In the genomic region with DNA sequence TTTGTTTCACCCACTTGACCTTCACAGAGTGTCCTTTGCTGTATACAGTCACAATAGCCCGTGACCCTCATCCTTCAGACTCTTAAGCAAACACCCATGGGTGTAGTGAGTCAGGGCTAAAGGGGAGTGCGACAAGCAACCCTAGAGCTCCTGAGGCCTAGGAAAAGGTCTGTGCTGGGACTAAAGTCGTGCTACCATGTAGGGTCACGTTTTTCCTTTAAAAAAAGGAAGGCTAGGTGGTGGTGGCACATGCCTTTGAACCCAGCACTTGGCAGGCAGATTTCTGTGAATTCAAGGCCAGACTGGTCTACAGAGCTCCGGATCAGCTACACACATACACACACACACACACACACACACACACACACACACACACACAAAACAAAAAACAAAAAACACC, we compare ENCODE assay signal across 9 mouse cellular contexts. TPM values are rescaled to one million over a fixed set of nuclear protein-coding genes. Genes with fewer than 3 reads are reported as not detected.
DNase-seq lines count a peak whose midpoint lies in the region; ATAC-seq and TF ChIP-seq lines count a peak whose summit lies in the region.
"Had no signal": no experiment of that assay in that cellular context is flagged by ENCODE, and none has a peak within 500 bp of the region (broad histone marks: within the 10 kb centered on the region; RNA-seq: fewer than 3 reads in every experiment).

No protein-coding gene starts in this region.

- peak overlapping the region; percentile 86 for H3K4me2 ChIP-seq in kidney, embryonic 15.5 days
- peak overlapping the region; percentile 83 for H3K4me2 ChIP-seq in hindbrain, embryonic 16.5 days (ENCODE audit: low read length)

- TF ChIP-seq CTCF in bone marrow, adult 2 months (IDR thresholded peaks at IDR 0.05; ENCODE audit: control insufficient read depth, insufficient read depth, low read length): no peak

- no peaks in the 10 kb centered on the region for H3K27me3 ChIP-seq in kidney, embryonic 15.5 days
- no peaks in the 10 kb centered on the region for H3K27me3 ChIP-seq in hindbrain, embryonic 16.5 days (replicated peaks; ENCODE audit: control insufficient read depth, insufficient read depth, low read length)

- ATAC-seq in kidney, embryonic 15.5 days (replicated peaks; ENCODE audit: low FRiP score): peak; percentile 3; the same call in 1 of the 2 replicates
- 0 out of 2 replicates have a peak, but pooled peaks have one; percentile 0 for ATAC-seq in hindbrain, embryonic 16.5 days

- peak overlapping the region; percentile 95 for H3K4me3 ChIP-seq in kidney, embryonic 15.5 days (replicated peaks)
- peak overlapping the region; percentile 68 for H3K4me3 ChIP-seq in bone marrow, adult 2 months (replicated peaks; ENCODE audit: control insufficient read depth, low read depth, low read length)
- peak overlapping the region; percentile 78 for H3K4me3 ChIP-seq in hindbrain, embryonic 16.5 days (ENCODE audit: low read length)

- WGBS in kidney, embryonic 15.5 days: 17% methylated on average over 5 of the region's 5 CpGs
- 30% methylated on average over 5 of the region's 5 CpGs for WGBS in bone marrow, adult 2 months
- WGBS in hindbrain, embryonic 16.5 days: 26% methylated on average over 5 of the region's 5 CpGs

- DNase-seq in kidney, postnatal 36 days: no peak
- peak; percentile 30 for DNase-seq in naive thymus-derived CD4-positive, alpha-beta T cell, adult 2 months (ENCODE audit: low read depth)
- no peak for DNase-seq in urinary bladder, postnatal 36 days (ENCODE audit: low spot score in 2 of 2)
- DNase-seq in spleen, postnatal 36 days (ENCODE audit: low spot score in 2 of 2): no peak
- DNase-seq in layer of hippocampus, postnatal 10 days (ENCODE audit: low spot score in 2 of 2): no peak
- DNase-seq: adrenal gland, postnatal 14 days had no signal

- H3K4me1 ChIP-seq in kidney, embryonic 15.5 days: peaks cover 23% of the 10 kb centered on the region
- H3K4me1 ChIP-seq in bone marrow, adult 2 months (ENCODE audit: control insufficient read depth, insufficient read depth, low read length): peaks cover 7% of the 10 kb centered on the region
- peaks cover 21% of the 10 kb centered on the region for H3K4me1 ChIP-seq in hindbrain, embryonic 16.5 days (ENCODE audit: control insufficient read depth, insufficient read depth, low read depth, low read length)

- TF ChIP-seq POLR2A in bone marrow, adult 2 months (IDR thresholded peaks at IDR 0.05; ENCODE audit: borderline replicate concordance, control insufficient read depth, low read depth, low read length): no peak

- H3K9ac ChIP-seq in kidney, embryonic 15.5 days: peak overlapping the region; percentile 83
- peak overlapping the region; percentile 80 for H3K9ac ChIP-seq in hindbrain, embryonic 16.5 days (ENCODE audit: low read depth, low read length)

- H3K9me3 ChIP-seq in kidney, embryonic 15.5 days (replicated peaks): no peaks in the 10 kb centered on the region
- no peaks in the 10 kb centered on the region for H3K9me3 ChIP-seq in hindbrain, embryonic 16.5 days (ENCODE audit: control insufficient read depth, low read length)

- peak overlapping the region; percentile 93 for H3K27ac ChIP-seq in kidney, embryonic 15.5 days
- H3K27ac ChIP-seq in bone marrow, adult 2 months (ENCODE audit: control insufficient read depth, insufficient read depth, low read depth, low read length, poor library complexity): peak overlapping the region; percentile 67; the same call in 1 of the 2 replicates
- H3K27ac ChIP-seq in hindbrain, embryonic 16.5 days (ENCODE audit: low read depth, low read length): peak overlapping the region; percentile 81; the same call in 1 of the 2 replicates

- 0 out of 2 replicates have a peak, but pooled peaks cover 4% of the 10 kb centered on the region for H3K36me3 ChIP-seq in kidney, embryonic 15.5 days
- no peaks in the 10 kb centered on the region for H3K36me3 ChIP-seq in hindbrain, embryonic 16.5 days (ENCODE audit: control insufficient read depth, insufficient read depth, low read length)

RNA-seq across cellular contexts. Expression of gene Myo9b, which starts 0.9 kb away (rescaled TPM):
- polyA plus RNA-seq in kidney, embryonic 15.5 days (2015; fragmentation: Nextera tagmentation; extraction: Ambion mirVana): 20.6 and 23.6 TPM in 2 replicates
- 30.4 and 64.6 TPM in 2 replicates for polyA plus RNA-seq in bone marrow, adult 2 months (2011; ENCODE audit: insufficient read depth, insufficient read length, low replicate concordance, missing spikeins)
- polyA plus RNA-seq in hindbrain, embryonic 16.5 days (2015; fragmentation: Nextera tagmentation; extraction: Ambion mirVana): 13.1 and 16.7 TPM in 2 replicates
- total RNA-seq in layer of hippocampus, postnatal 10 days (2021): 10 to 100 TPM; 33.2 to 36.6 TPM

RNA-seq across cellular contexts. Expression of gene Haus8, which starts 1.1 kb away (rescaled TPM):
- 50.7 and 55.1 TPM in 2 replicates for polyA plus RNA-seq in kidney, embryonic 15.5 days (2015; fragmentation: Nextera tagmentation; extraction: Ambion mirVana)
- polyA plus RNA-seq in bone marrow, adult 2 months (2011; ENCODE audit: insufficient read depth, insufficient read length, low replicate concordance, missing spikeins): 41.4 and 48.2 TPM in 2 replicates
- 72.5 and 73.9 TPM in 2 replicates for polyA plus RNA-seq in hindbrain, embryonic 16.5 days (2015; fragmentation: Nextera tagmentation; extraction: Ambion mirVana)
- 10 to 100 TPM; 19.0 to 22.3 TPM for total RNA-seq in layer of hippocampus, postnatal 10 days (2021)
